Mouse (Mus musculus): ENCODE data around the gene Rpn2. TPM values are rescaled to one million over a fixed set of nuclear protein-coding genes. Genes with fewer than 3 reads are reported as not detected.

Gene Rpn2
- 10 to 100 TPM; 85.1 to 94.2 TPM for total RNA-seq (2021)

DNA sequence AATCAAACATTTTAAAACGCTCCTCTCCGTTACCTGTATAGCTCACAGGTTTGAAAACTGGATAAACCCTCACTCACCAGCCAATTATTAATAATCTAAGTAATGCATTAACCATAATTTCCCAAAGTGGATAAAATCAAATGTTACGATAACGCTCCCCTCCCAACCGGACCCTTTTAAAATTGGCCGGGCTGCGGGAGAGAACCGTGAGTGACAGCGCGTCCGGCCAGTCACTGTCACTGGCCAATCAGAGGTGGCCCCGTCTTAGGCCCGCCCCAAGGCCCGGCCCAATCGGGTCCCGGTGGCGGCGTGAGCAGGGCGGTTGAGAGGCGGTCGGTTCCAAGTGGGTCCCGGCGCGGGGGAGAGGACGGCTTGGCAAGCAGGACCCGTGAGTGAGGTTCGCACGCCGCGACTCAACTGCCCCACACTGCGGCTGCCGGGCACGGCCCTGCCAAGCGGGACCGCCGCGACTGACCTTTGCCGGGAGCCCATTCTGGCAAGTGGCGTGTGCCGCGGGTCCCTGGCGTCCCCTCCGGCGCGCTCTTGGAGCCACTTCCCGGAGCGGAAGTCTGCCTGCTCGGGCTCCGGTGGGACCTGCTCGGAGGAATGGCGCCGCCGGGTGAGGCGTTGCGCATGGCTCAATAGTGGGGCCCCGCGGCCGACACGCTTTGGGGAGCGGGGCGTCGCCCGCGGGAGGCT, at the start of gene Rpn2:
TSS of gene Rpn2 (plus strand) at position 301 of the 699 bp plus-strand sequence.
- DNase-seq (ENCODE audit: low spot score) = peak; percentile 95
- intact Hi-C loops (cut with DNase I) = loop anchor here (5.0 kb wide), 1 partner anchor 72 kb away; no protein-coding TSS in a partner anchor

- intact Hi-C loops (cut with DNase I) = no loop called here
Measured at GRCm38 (mm10) chr2:157235946-157236345, 42.9 kb upstream of the Rpn2 start.

DNA sequence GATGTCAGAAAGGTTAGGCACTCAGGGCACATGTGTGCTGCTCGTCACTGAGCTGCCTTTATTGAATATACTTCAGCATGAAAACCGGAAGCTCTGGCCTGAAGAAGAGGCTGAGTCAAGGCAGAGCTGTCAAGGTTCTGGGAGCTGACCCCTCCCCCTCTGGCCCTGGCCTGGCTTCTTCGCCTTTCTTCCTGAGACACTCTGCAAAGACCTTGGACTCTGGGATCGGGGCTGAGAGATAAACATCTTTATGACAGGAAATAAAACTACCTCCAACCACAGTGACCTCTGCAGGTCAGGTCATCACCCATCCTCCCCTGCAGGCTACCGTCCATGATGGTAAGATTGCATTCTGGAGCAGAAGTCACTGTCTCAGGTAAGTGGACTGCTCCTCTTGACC, 33.8 kb upstream of the Rpn2 start:
- no peak for DNase-seq (ENCODE audit: low spot score)
- intact Hi-C loops (cut with DNase I) = no loop called here

More at GRCm38 (mm10) chr2:157235946-157236345, 42.9 kb upstream of the Rpn2 start:
- DNase-seq (ENCODE audit: low spot score) = no peak

GRCm38 (mm10) chr2:157245603-157246002, 33.2 kb upstream of the Rpn2 start:
- intact Hi-C loops (cut with DNase I) = no loop called here
- DNase-seq (ENCODE audit: low spot score) = no peak

GRCm38 (mm10) chr2:157248111-157248510, 30.7 kb upstream of the Rpn2 start:
- no peak for DNase-seq (ENCODE audit: low spot score)
- intact Hi-C loops (cut with DNase I) = no loop called here

GRCm38 (mm10) chr2:157259720-157260119, 19.1 kb upstream of the Rpn2 start:
- intact Hi-C loops (cut with DNase I) = no loop called here
- DNase-seq (ENCODE audit: low spot score) = no peak

- DNase-seq (ENCODE audit: low spot score) = no peak
- intact Hi-C loops (cut with DNase I) = no loop called here
Measured at GRCm38 (mm10) chr2:157261930-157262329, 16.9 kb upstream of the Rpn2 start.

DNA sequence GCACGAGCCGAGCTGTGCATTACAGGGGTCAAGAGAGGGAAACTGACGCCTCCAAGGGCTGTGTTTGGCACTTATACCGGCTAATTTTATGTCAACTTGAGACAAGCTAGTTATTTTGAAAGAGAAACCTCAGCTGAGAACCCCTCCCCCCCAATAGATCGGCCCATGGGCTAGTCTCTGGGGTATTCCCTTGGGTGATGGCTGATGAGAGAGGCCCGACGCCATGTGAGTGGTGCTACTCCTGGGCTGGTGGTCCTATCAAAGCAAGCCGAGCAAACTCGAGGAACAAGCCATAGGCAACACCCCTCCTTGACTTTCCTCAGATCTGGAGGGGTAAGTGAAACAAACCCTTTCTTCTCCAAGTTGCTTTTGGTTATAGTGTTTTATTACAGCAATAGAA, 16.3 kb upstream of the Rpn2 start:
- intact Hi-C loops (cut with DNase I) = no loop called here
- no peak for DNase-seq (ENCODE audit: low spot score)

DNA sequence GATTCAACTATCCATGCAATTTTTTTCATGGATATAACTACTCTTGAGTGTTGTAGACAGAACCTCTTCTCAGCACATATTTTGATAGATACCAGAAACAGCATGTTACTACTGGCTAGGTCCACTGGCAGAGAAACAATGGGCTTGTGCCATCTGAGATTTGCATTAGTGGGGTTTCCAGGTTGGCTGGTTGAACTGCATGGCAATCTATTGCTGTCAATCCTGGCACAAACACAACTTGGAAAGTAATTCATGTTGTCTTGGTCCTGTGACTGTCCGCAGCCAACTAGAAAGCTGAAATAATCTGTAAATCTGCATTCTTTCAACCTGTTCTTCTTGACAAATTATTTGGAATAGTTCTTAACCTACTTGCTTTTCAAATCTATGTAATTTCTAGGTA, 15.7 kb upstream of the Rpn2 start:
- intact Hi-C loops (cut with DNase I) = no loop called here
- DNase-seq (ENCODE audit: low spot score) = no peak

GRCm38 (mm10) chr2:157263832-157264231, 15.0 kb upstream of the Rpn2 start:
- intact Hi-C loops (cut with DNase I) = no loop called here
- DNase-seq (ENCODE audit: low spot score) = no peak

GRCm38 (mm10) chr2:157279416-157279800, 591 bp downstream of the Rpn2 start, which contains the start of gene Mroh8:
Mroh8 (minus strand) TSS chr2:157279549.
- no peak for DNase-seq (ENCODE audit: low spot score)
- intact Hi-C loops (cut with DNase I) = loop anchor here (5.0 kb wide), 1 partner anchor 72 kb away; no protein-coding TSS in a partner anchor

GRCm38 (mm10) chr2:157283321-157283720, 4.5 kb downstream of the Rpn2 start:
- DNase-seq (ENCODE audit: low spot score) = no peak
- intact Hi-C loops (cut with DNase I) = no loop called here

- no peak for DNase-seq (ENCODE audit: low spot score)
- intact Hi-C loops (cut with DNase I) = no loop called here
Measured at GRCm38 (mm10) chr2:157287542-157287941, 8.7 kb downstream of the Rpn2 start.

GRCm38 (mm10) chr2:157288996-157289395, 10.2 kb downstream of the Rpn2 start:
- intact Hi-C loops (cut with DNase I) = no loop called here
- no peak for DNase-seq (ENCODE audit: low spot score)

GRCm38 (mm10) chr2:157292093-157292492, 13.3 kb downstream of the Rpn2 start:
- intact Hi-C loops (cut with DNase I) = loop anchor here (2.0 kb wide), 1 partner anchor 167 kb away; no protein-coding TSS in a partner anchor

GRCm38 (mm10) chr2:157296105-157296689, 17.4 kb downstream of the Rpn2 start:
- intact Hi-C loops (cut with DNase I) = no loop called here
- DNase-seq (ENCODE audit: low spot score) = no peak

More at GRCm38 (mm10) chr2:157292093-157292492, 13.3 kb downstream of the Rpn2 start:
- DNase-seq (ENCODE audit: low spot score) = peak; percentile 19

- DNase-seq (ENCODE audit: low spot score) = no peak
Measured at GRCm38 (mm10) chr2:157300051-157300450, 21.2 kb downstream of the Rpn2 start.

DNA sequence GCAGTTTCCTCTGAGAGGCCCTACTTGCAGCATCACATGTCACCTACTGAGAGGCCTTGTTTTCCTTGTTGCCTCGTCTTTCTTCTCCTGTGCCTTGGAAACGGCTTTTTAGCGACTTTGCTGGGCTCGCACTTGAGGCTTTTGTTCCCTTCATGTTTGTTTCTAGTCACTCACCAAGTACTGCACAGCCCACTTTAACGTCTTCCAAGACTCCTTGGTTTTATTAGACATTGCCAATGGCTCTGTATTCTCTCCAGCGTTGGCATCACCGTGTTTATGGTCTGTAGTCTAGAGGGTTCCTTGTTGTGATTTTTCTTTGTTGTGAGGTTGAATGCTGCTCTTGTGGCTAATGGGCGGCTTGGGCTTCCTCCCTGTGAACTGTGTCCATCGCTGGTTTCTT, 24.3 kb downstream of the Rpn2 start:
- intact Hi-C loops (cut with DNase I) = no loop called here
- DNase-seq (ENCODE audit: low spot score) = no peak

More at GRCm38 (mm10) chr2:157300051-157300450, 21.2 kb downstream of the Rpn2 start:
- intact Hi-C loops (cut with DNase I) = no loop called here

DNA sequence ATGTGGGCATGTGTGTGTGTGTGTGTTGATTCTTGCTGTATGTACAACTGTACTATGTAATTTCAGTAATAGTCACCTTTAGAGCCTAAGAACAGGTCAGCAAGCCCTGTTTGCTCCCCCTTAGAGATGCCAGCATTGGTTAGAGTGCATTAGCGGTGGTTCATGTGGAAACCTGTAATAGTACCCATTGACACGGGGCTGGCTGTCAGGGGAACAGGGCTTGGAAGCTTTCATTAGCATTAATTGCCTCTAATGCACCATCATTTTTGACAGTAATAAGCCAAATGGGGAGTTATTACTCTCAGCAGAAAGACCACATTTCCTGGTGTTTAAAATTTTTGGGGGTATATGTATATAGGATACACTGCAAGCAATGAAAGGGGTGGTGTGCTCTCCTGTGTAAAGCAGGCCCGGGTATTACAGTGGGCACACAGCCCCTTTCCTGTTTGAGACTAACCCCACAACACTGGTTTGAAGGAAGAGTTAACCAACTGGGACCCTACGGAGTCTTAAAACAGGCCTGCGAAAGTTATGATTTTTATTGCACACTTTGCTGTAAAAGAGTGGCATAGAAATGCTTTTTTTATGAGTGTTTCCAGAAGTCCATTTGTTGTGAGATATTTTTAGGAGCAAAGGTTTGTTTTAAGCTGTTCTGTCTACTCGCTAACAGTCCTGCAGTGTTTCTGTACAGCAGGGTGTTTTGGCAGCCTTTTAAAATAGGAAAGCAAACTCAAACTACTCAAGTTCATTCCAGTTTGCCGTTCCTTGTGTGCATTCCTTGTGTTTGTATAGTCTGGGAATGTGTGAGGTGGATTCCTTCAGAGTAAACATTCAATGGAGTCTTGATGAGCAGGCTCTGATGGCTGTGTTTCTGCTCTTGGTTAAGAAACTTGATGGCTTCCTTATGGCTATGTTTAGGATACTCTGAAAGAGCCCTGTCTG, 27.5 kb downstream of the Rpn2 start:
- DNase-seq (ENCODE audit: low spot score) = no peak
- intact Hi-C loops (cut with DNase I) = no loop called here

- DNase-seq (ENCODE audit: low spot score) = no peak
- intact Hi-C loops (cut with DNase I) = no loop called here
Measured at GRCm38 (mm10) chr2:157307715-157308265, 29.0 kb downstream of the Rpn2 start.

Measured in heart, postnatal 25 days (tissue).